Mouse (Mus musculus): Measurements from ENCODE around the gene Leprot.

Gene Leprot

GRCm38 (mm10) chr4:101647196-101647905 is at the start of gene Leprot:
Gene Leprot, plus strand, starts transcription at chr4:101647718.
- peak; percentile 86 to 88 for DNase-seq (ENCODE audit: low spot score in 2 of 2)

GRCm38 (mm10) chr4:101601758-101602157 is 45.8 kb upstream of the Leprot start:
- DNase-seq (ENCODE audit: low spot score in 2 of 2), result no peak

GRCm38 (mm10) chr4:101603635-101604034 is 43.9 kb upstream of the Leprot start:
- no peak for DNase-seq (ENCODE audit: low spot score in 2 of 2)

DNA sequence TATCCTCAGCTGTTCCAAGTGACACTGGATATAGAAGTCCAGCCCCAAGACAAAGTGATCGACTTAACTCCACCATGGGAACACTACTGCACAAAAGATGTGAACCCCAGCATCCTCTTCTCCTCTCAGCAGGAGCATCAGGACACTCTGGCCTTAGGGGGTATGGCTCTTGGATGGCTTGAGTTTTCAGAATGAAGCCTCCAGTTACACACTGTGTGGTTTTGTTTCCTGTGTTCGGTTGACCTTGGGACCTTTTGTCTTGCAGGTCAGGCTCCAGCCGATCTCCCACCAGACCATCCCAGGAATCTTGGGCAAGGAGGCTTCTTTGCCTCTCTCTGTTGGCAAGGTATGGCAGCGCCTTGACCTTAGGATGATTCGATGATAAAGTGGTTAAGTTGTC is 31.0 kb upstream of the Leprot start:
- DNase-seq (ENCODE audit: low spot score in 2 of 2), result no peak

DNA sequence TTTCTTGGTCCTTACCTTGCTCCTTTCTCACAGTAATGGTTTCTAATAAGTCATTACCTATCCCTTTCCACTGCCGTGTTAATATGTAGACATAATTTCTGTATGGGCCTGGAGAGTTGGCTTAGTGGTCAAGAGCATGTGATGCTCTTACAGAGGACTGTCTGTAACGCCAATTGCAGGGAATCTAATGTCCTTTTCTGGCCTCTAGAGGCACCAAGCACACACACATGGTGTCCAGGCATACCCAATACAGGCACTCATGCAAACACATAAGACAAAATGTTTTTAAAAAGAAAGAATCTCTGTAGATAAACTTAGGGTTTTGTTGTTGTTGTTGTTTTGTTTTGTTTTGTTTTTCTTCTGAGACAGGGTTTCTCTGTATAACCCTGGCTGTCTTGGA is 29.8 kb upstream of the Leprot start:
- no peak for DNase-seq (ENCODE audit: low spot score in 2 of 2)

DNA sequence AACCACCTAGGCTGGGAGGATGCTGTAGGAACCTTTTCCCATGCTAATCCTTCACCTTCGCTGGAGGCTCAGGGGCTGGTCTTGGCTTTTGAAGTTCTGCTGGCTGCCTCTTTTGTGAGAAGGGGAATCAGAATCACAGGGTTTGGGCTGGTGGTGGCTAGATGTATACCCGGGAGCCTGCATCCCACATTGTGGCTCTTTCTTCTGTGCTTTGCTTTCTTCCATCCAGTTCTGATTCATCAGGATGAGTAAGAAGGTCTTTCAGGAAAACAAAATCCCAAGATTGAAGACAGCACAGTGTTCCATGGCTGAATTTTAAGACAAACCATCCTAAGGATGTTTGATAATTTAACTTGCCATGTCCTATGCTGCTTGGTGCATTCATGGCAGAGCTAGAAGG is 27.3 kb upstream of the Leprot start:
- no peak for DNase-seq (ENCODE audit: low spot score in 2 of 2)

DNA sequence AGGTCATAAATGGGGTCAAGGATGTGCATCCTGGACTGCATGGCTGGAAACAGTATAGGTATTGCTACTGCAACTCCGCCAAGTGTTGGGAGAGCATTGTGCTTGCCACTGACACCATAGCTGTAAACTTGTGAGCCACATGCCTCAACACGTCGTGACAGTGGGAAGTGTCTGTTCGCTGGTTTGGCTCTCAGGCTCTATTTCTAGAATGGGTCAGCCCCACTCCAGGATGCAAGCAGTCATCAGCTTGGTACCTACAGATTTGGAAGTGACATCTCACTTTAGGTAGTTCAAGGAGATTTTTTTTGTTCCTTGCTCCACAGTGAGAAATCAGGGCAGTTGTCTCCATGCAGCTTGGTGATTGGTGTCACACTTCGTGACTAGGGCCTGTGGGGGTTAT is 26.3 kb upstream of the Leprot start:
- no peak for DNase-seq (ENCODE audit: low spot score in 2 of 2)

DNA sequence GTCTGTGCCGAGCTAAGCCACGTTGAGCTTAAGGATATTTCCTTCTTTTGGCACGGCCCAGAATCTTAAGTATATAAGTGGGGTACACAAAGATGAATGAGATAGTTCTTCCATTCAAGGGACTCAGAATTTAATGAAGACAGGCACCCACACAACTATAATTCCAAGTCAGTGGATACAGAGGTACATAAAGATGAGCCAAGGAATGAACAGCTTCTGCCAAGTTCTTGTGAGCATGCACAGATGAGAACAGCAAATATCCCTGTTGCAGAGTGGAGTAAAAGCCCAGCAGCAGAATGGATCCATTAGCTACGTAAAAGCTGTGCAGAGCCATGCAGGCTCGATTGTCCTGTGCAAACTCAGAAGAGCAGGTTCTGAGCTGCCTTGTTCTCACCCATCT is 22.2 kb upstream of the Leprot start:
- DNase-seq (ENCODE audit: low spot score in 2 of 2), result no peak

- DNase-seq (ENCODE audit: low spot score in 2 of 2), result no peak
These were observed 11.9 kb upstream of the Leprot start for GRCm38 (mm10) chr4:101635596-101635995.

GRCm38 (mm10) chr4:101637472-101637871 is 10.0 kb upstream of the Leprot start:
- DNase-seq (ENCODE audit: low spot score in 2 of 2), result no peak

GRCm38 (mm10) chr4:101640631-101641030 is 6.9 kb upstream of the Leprot start:
- DNase-seq (ENCODE audit: low spot score in 2 of 2), result no peak

GRCm38 (mm10) chr4:101642708-101643107 is 4.8 kb upstream of the Leprot start:
- no peak for DNase-seq (ENCODE audit: low spot score in 2 of 2)

DNA sequence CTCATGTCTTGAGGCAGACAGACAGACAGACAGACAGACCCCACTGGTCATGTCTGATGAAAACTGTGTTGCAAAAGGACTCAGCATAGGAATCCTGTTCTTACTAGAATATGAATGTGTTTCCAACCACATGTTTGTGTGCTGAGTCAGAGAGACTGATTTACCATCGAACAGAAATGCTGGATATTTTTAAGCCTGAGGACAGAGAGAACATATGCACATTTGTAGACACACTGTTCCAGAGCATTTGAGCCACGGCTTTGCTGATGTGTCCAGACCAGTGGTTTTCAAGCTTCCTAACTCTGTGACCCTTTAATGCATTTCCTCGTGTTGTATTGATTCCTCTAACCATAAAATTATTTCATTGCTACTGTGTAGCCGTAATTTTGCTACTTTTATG is 4.3 kb upstream of the Leprot start:
- no peak for DNase-seq (ENCODE audit: low spot score in 2 of 2)

- no peak for DNase-seq (ENCODE audit: low spot score in 2 of 2)
These were observed 692 bp upstream of the Leprot start for GRCm38 (mm10) chr4:101646857-101647195.

GRCm38 (mm10) chr4:101647976-101648642 is 591 bp downstream of the Leprot start:
- DNase-seq (ENCODE audit: low spot score in 2 of 2), result no peak

DNA sequence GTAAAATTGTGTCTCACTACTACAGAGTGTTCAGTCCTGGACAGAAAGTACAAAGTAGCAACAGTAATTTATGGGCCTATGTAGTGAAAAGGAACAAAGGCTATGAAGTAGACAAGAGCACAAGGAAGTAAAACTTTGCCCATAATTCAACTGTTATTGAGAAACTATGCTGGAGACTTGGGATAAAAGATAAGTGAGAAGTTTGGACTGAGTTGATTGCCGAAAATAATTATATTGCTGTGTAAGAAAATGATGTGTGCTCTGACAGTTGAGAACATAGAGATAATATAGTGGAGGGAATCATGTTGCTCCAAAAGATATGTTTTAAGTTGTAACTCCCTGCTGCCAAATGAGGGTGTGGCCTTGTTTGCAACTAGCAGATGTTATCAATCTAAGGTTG is 1.2 kb downstream of the Leprot start:
- DNase-seq (ENCODE audit: low spot score in 2 of 2), result no peak

GRCm38 (mm10) chr4:101650961-101651360 is 3.4 kb downstream of the Leprot start:
- no peak for DNase-seq (ENCODE audit: low spot score in 2 of 2)

DNA sequence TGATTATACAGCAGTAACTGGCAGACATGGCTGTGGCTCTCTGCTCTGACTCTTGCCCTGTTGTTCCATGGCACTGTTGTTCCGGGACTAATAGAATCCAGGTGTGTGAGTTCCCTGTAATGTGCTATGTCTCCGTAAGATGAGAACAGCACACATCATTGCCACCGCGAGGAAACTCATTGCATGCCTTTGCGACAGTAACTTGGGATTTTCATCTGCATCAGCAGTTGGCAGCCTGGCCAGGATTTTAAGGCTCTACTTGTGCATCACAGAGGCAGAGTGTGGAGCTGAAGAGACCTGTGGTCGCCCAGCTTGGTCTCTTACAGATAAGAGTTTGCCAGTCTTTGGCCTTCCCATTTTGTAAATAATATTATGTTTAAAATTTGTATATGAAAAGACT is 6.7 kb downstream of the Leprot start:
- DNase-seq (ENCODE audit: low spot score in 2 of 2), result no peak

DNA sequence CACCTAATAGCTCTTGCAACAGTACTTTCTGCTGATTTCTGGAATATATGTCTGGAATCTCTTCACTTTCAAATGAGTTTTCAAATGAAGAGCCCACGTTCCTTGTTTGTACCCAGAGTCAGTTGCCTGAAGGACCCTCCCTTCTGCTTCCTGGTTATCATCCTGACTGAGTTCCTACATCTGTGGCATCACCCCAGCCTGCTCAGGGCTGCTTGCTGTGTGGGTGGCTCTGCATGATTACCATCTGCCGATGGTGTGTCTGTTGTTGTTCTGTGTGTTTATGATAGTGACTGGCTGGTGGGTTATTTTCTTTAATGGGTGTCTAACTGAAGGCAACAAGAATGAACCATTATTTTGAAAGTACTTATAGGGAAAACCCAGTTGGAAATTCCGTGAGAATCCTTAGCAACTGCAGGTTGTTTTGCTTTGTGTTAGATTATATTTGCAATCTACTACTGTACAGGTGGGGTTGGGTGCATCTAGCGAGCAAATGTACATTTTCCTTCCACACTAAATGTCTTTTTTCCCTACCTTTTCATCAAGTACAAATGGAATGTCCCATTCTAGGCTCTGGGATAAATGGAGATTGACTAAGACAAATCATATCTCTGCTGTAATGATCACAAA is 7.4 kb downstream of the Leprot start:
- DNase-seq (ENCODE audit: low spot score in 2 of 2), result no peak

DNA sequence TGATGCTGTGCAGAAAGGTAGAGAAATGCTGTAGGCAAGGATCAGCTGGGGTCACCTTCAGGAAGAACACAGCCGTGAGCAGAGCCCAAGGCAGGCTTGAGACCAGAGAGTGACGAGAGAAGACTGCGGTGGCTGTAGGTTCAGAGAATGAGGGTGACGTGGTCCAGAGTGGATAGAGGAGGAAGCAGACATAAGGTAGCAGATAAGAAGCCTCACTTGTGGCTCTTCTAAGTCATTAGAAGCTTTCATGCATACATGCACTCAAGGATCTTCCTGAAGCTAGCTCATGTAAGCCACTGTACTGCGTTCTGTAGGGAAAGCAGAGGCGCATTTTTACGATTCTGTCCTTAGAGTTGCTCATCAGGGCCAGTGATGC is 7.9 kb downstream of the Leprot start:
- DNase-seq (ENCODE audit: low spot score in 2 of 2), result no peak

GRCm38 (mm10) chr4:101656056-101656455 is 8.5 kb downstream of the Leprot start:
- DNase-seq (ENCODE audit: low spot score in 2 of 2), result no peak

DNA sequence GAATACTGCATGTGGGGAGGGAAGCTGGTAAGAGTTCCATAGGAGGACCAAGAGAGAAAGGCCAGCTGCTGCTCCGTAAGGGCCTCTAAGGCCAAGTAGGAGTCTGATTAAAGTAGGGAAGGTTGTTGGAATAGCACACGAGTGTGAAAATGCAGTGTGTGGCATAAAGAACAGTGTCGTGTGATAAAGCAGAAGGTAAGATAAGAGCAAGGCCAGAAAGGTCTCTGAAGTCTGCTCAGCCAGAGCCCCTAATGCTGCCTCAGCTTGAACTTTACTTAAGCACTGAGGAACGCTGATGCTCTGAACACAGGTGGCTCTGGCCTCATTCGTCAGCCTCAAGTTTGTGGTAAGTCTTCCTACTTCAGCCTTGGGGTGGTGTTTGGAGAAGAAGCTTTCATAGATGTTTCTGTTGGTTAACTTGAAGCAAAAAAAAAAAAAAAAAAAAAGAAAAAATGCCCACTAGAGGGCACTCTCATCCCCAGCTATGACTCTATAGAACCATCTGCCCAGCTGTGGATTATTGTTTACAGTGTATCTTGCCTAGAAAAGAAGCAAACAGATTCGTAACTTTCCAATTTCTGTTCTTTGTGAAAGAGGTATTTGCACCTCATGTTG is 9.5 kb downstream of the Leprot start:
- no peak for DNase-seq (ENCODE audit: low spot score in 2 of 2)
